29 mouse cellular contexts compared by ENCODE assay signal in genomic region chr11:59428057-59428660, GRCm38 (mm10). TPM values are rescaled to one million over a fixed set of nuclear protein-coding genes. Genes with fewer than 3 reads are reported as not detected.
DNase-seq lines count a peak whose midpoint lies in the region; TF ChIP-seq lines count a peak whose summit lies in the region.
"Had no signal": no experiment of that assay in that cellular context is flagged by ENCODE, and none has a peak within 500 bp of the region (broad histone marks: within the 10 kb centered on the region; RNA-seq: fewer than 3 reads in every experiment).

No protein-coding gene starts in this region.

- no peak for TF ChIP-seq EP300 in heart, adult 2 months (IDR thresholded peaks at IDR 0.05; ENCODE audit: insufficient read depth, low read depth, low read length)

- no peak overlapping the region for H3K4me3 ChIP-seq in heart, adult 2 months
- H3K4me3 ChIP-seq: embryonic facial prominence, embryonic 10.5 days; limb, embryonic 13.5 days; liver, embryonic 15.5 days; midbrain, embryonic 10.5 days; stomach, embryonic 15.5 days had no signal

- H3K27me3 ChIP-seq in heart, adult 2 months (ENCODE audit: control insufficient read depth, insufficient read depth, low read length), result no peaks in the 10 kb centered on the region
- H3K27me3 ChIP-seq: CH12.LX; limb, embryonic 13.5 days; liver, embryonic 15.5 days; stomach, embryonic 15.5 days had no signal

- 0 out of 2 replicates have a peak, but pooled peaks have one; percentile 18 for TF ChIP-seq CTCF in heart, adult 2 months (IDR thresholded peaks at IDR 0.05)

- no peaks in the 10 kb centered on the region; the same call in 1 of the 2 replicates for H3K4me1 ChIP-seq in heart, adult 2 months (ENCODE audit: control insufficient read depth, insufficient read depth, low read length)
- H3K4me1 ChIP-seq: midbrain, embryonic 10.5 days had no signal

- intact Hi-C loops in heart, adult 2 months (cut with DNase I), result no loop called here
- intact Hi-C loops in heart, postnatal 25 days (cut with DNase I), result no loop called here

- H3K36me3 ChIP-seq in heart, adult 2 months (ENCODE audit: control insufficient read depth, insufficient read depth, low read length), result peaks cover 3% of the 10 kb centered on the region; the same call in 1 of the 2 replicates

- DNase-seq in cerebellum, postnatal 14 days, result peak; percentile 16 to 19
- DNase-seq in cerebellum, postnatal 4 days (ENCODE audit: low spot score in 2 of 2), result no peak
- DNase-seq in heart, adult 2 months, result peak in 1 of 2 experiments; percentile 48
- DNase-seq in heart, postnatal 25 days (ENCODE audit: low spot score), result no peak
- peak; percentile 38 for DNase-seq in kidney, postnatal 36 days
- no peak for DNase-seq in kidney, postnatal 10 days
- DNase-seq in embryo, embryonic 10 days (ENCODE audit: low spot score), result no peak
- DNase-seq: adrenal gland, postnatal 25 days; layer of hippocampus, postnatal 36 days; right cerebral cortex, postnatal 25 days; thymus, adult 18-20 months had no signal

- TF ChIP-seq POLR2A in heart, adult 2 months (IDR thresholded peaks at IDR 0.05; ENCODE audit: insufficient read depth, low read depth, low read length), result no peak

- H3K79me2 ChIP-seq in heart, adult 2 months (replicated peaks; ENCODE audit: control insufficient read depth, insufficient read depth, low read length), result no peaks in the 10 kb centered on the region

- H3K9ac ChIP-seq in heart, adult 2 months (ENCODE audit: low read depth, low read length), result no peak overlapping the region
- H3K9ac ChIP-seq: limb, embryonic 13.5 days; liver, embryonic 15.5 days; stomach, embryonic 15.5 days had no signal

- H3K27ac ChIP-seq in heart, adult 2 months, result no peak overlapping the region
- H3K27ac ChIP-seq: embryonic facial prominence, embryonic 10.5 days; limb, embryonic 13.5 days; liver, embryonic 15.5 days; macrophage; midbrain, embryonic 10.5 days; stomach, embryonic 15.5 days had no signal

- WGBS in heart, adult 2 months, result 78% methylated on average over 9 of the region's 9 CpGs

RNA-seq across cellular contexts. Expression of gene Jmjd4, which starts 21.7 kb away (rescaled TPM):
- 10 to 100 TPM; 11.8 to 12.9 TPM for total RNA-seq in heart, adult 2 months (2021)
- 6.6 and 11.2 TPM in 2 replicates for polyA plus RNA-seq in heart, adult 2 months (2012; rRNA removed)
- total RNA-seq in heart, postnatal 25 days (2021), result 10 to 100 TPM; 11.9 to 13.0 TPM

RNA-seq across cellular contexts. Expression of gene Snap47, which starts 22.8 kb away (rescaled TPM):
- 10 to 100 TPM; 37.7 to 42.2 TPM for total RNA-seq in heart, adult 2 months (2021)
- 49.4 and 85.7 TPM in 2 replicates for polyA plus RNA-seq in heart, adult 2 months (2012; rRNA removed)
- 10 to 100 TPM; 35.4 to 37.0 TPM for total RNA-seq in heart, postnatal 25 days (2021)

RNA-seq across cellular contexts. Expression of gene Zfp867, which starts 44.1 kb away (rescaled TPM):
- total RNA-seq in heart, adult 2 months (2021), result 1 to 10 TPM; 3.0 to 4.7 TPM
- 1.00 and 2.1 TPM in 2 replicates for polyA plus RNA-seq in heart, adult 2 months (2012; rRNA removed)
- 1 to 10 TPM; 4.8 to 5.0 TPM for total RNA-seq in heart, postnatal 25 days (2021)

RNA-seq across cellular contexts. Expression of gene Prss38, which starts 52.7 kb away (rescaled TPM):
- not detected for total RNA-seq in heart, adult 2 months (2021)
- not detected in 2 replicates for polyA plus RNA-seq in heart, adult 2 months (2012; rRNA removed)
- not detected for total RNA-seq in heart, postnatal 25 days (2021)
- total RNA-seq: adrenal gland, postnatal 25 days; CH12.LX; gastrocnemius, adult 8-10 months; hematopoietic stem cell, adult 5-6 weeks; layer of hippocampus, adult 18-20 months; layer of hippocampus, postnatal 36 days; left cerebral cortex, postnatal 14 days; MEL; midbrain, postnatal 0 days; neutrophil, adult 5-6 weeks had no signal
- polyA plus RNA-seq: embryonic facial prominence, embryonic 10.5 days; forebrain, embryonic 11.5 days; hindbrain, embryonic 16.5 days; intestine, embryonic 16.5 days; liver, embryonic 15.5 days; lung, embryonic 16.5 days; midbrain, embryonic 10.5 days; midbrain, postnatal 0 days; stomach, embryonic 15.5 days had no signal

Comparison
In these comparisons a context has a peak if more than half of its experiments do, and no peak if none do; other contexts are left out.
1. DNase-seq: peak in cerebellum, postnatal 14 days (2 of 2) and kidney, postnatal 36 days (2 of 2); none in cerebellum, postnatal 4 days (0 of 2), heart, postnatal 25 days (single experiment), kidney, postnatal 10 days (single experiment) and embryo, embryonic 10 days (single experiment).